Mouse (Mus musculus): ENCODE results near the gene Sstr3.

Sstr3 gene

GRCm38 (mm10) chr15:78528726-78529411 lies 15.6 kb downstream of the Sstr3 start:
- H3K27me3 ChIP-seq (ENCODE audit: control insufficient read depth, insufficient read depth, low read length, poor library complexity, severe bottlenecking), result no peaks in the 10 kb centered on the region
- peak; percentile 43 for DNase-seq (ENCODE audit: low read depth, low spot score)
- no peaks in the 10 kb centered on the region for H3K36me3 ChIP-seq (ENCODE audit: control insufficient read depth, insufficient read depth, low read length, poor library complexity, severe bottlenecking)

- no peaks in the 10 kb centered on the region for H3K27me3 ChIP-seq (ENCODE audit: control insufficient read depth, insufficient read depth, low read length, poor library complexity, severe bottlenecking)
- DNase-seq (ENCODE audit: low read depth, low spot score), result peak; percentile 70
- no peaks in the 10 kb centered on the region for H3K36me3 ChIP-seq (ENCODE audit: control insufficient read depth, insufficient read depth, low read length, poor library complexity, severe bottlenecking)
Measured at GRCm38 (mm10) chr15:78527973-78528372, 16.5 kb downstream of the Sstr3 start.

- H3K36me3 ChIP-seq (ENCODE audit: control insufficient read depth, insufficient read depth, low read length, poor library complexity, severe bottlenecking), result no peaks in the 10 kb centered on the region
- no peak for DNase-seq (ENCODE audit: low read depth, low spot score)
- no peaks in the 10 kb centered on the region for H3K27me3 ChIP-seq (ENCODE audit: control insufficient read depth, insufficient read depth, low read length, poor library complexity, severe bottlenecking)
Measured at GRCm38 (mm10) chr15:78524163-78524562, 20.3 kb downstream of the Sstr3 start.

- Histone ChIP-seq H3K27me3 (ENCODE audit: control insufficient read depth, insufficient read depth, low read length, poor library complexity, severe bottlenecking) (no peaks in the 10 kb centered on the region), H3K36me3 (ENCODE audit: control insufficient read depth, insufficient read depth, low read length, poor library complexity, severe bottlenecking) (no peaks in the 10 kb centered on the region)
- no peak for DNase-seq (ENCODE audit: low read depth, low spot score)
Measured at GRCm38 (mm10) chr15:78521892-78522291, 22.6 kb downstream of the Sstr3 start.

- H3K27me3 ChIP-seq (ENCODE audit: control insufficient read depth, insufficient read depth, low read length, poor library complexity, severe bottlenecking), result no peaks in the 10 kb centered on the region
- DNase-seq (ENCODE audit: low read depth, low spot score), result no peak
- H3K36me3 ChIP-seq (ENCODE audit: control insufficient read depth, insufficient read depth, low read length, poor library complexity, severe bottlenecking), result no peaks in the 10 kb centered on the region
Measured at GRCm38 (mm10) chr15:78521331-78521730, 23.2 kb downstream of the Sstr3 start.

- DNase-seq (ENCODE audit: low read depth, low spot score), result no peak
Measured at GRCm38 (mm10) chr15:78520112-78520715, 24.3 kb downstream of the Sstr3 start.

GRCm38 (mm10) chr15:78518221-78518620 lies 26.3 kb downstream of the Sstr3 start:
- no peak for DNase-seq (ENCODE audit: low read depth, low spot score)
- Histone ChIP-seq H3K36me3 (ENCODE audit: control insufficient read depth, insufficient read depth, low read length, poor library complexity, severe bottlenecking) (no peaks in the 10 kb centered on the region), H3K27me3 (ENCODE audit: control insufficient read depth, insufficient read depth, low read length, poor library complexity, severe bottlenecking) (no peaks in the 10 kb centered on the region)

More at GRCm38 (mm10) chr15:78520112-78520715, 24.3 kb downstream of the Sstr3 start:
- Histone ChIP-seq H3K27me3 (ENCODE audit: control insufficient read depth, insufficient read depth, low read length, poor library complexity, severe bottlenecking) (no peaks in the 10 kb centered on the region), H3K36me3 (ENCODE audit: control insufficient read depth, insufficient read depth, low read length, poor library complexity, severe bottlenecking) (no peaks in the 10 kb centered on the region)

- H3K27me3 ChIP-seq (ENCODE audit: control insufficient read depth, insufficient read depth, low read length, poor library complexity, severe bottlenecking), result no peaks in the 10 kb centered on the region
- no peak for DNase-seq (ENCODE audit: low read depth, low spot score)
- no peaks in the 10 kb centered on the region for H3K36me3 ChIP-seq (ENCODE audit: control insufficient read depth, insufficient read depth, low read length, poor library complexity, severe bottlenecking)
Measured at GRCm38 (mm10) chr15:78515759-78516158, 28.7 kb downstream of the Sstr3 start.

- H3K36me3 ChIP-seq (ENCODE audit: control insufficient read depth, insufficient read depth, low read length, poor library complexity, severe bottlenecking), result no peaks in the 10 kb centered on the region
- no peaks in the 10 kb centered on the region for H3K27me3 ChIP-seq (ENCODE audit: control insufficient read depth, insufficient read depth, low read length, poor library complexity, severe bottlenecking)
- DNase-seq (ENCODE audit: low read depth, low spot score), result peak; percentile 84
Measured at GRCm38 (mm10) chr15:78514393-78515146, 29.9 kb downstream of the Sstr3 start.

- Histone ChIP-seq H3K27me3 (ENCODE audit: control insufficient read depth, insufficient read depth, low read length, poor library complexity, severe bottlenecking) (no peaks in the 10 kb centered on the region), H3K36me3 (ENCODE audit: control insufficient read depth, insufficient read depth, low read length, poor library complexity, severe bottlenecking) (no peaks in the 10 kb centered on the region)
- DNase-seq (ENCODE audit: low read depth, low spot score), result no peak
Measured at GRCm38 (mm10) chr15:78513019-78513418, 31.5 kb downstream of the Sstr3 start.

GRCm38 (mm10) chr15:78511951-78512350 lies 32.5 kb downstream of the Sstr3 start:
- no peak for DNase-seq (ENCODE audit: low read depth, low spot score)
- Histone ChIP-seq H3K27me3 (ENCODE audit: control insufficient read depth, insufficient read depth, low read length, poor library complexity, severe bottlenecking) (no peaks in the 10 kb centered on the region), H3K36me3 (ENCODE audit: control insufficient read depth, insufficient read depth, low read length, poor library complexity, severe bottlenecking) (no peaks in the 10 kb centered on the region)

GRCm38 (mm10) chr15:78510736-78511135 lies 33.7 kb downstream of the Sstr3 start:
- Histone ChIP-seq H3K36me3 (ENCODE audit: control insufficient read depth, insufficient read depth, low read length, poor library complexity, severe bottlenecking) (no peaks in the 10 kb centered on the region), H3K27me3 (ENCODE audit: control insufficient read depth, insufficient read depth, low read length, poor library complexity, severe bottlenecking) (no peaks in the 10 kb centered on the region)
- no peak for DNase-seq (ENCODE audit: low read depth, low spot score)

GRCm38 (mm10) chr15:78510121-78510576 lies 34.3 kb downstream of the Sstr3 start:
- H3K27me3 ChIP-seq (ENCODE audit: control insufficient read depth, insufficient read depth, low read length, poor library complexity, severe bottlenecking), result no peaks in the 10 kb centered on the region
- peak; percentile 29 for DNase-seq (ENCODE audit: low read depth, low spot score)
- H3K36me3 ChIP-seq (ENCODE audit: control insufficient read depth, insufficient read depth, low read length, poor library complexity, severe bottlenecking), result no peaks in the 10 kb centered on the region

- no peak for DNase-seq (ENCODE audit: low read depth, low spot score)
- H3K36me3 ChIP-seq (ENCODE audit: control insufficient read depth, insufficient read depth, low read length, poor library complexity, severe bottlenecking), result no peaks in the 10 kb centered on the region
- H3K27me3 ChIP-seq (ENCODE audit: control insufficient read depth, insufficient read depth, low read length, poor library complexity, severe bottlenecking), result no peaks in the 10 kb centered on the region
Measured at GRCm38 (mm10) chr15:78509297-78509899, 35.1 kb downstream of the Sstr3 start.

GRCm38 (mm10) chr15:78508443-78508842 lies 36.0 kb downstream of the Sstr3 start:
- Histone ChIP-seq H3K36me3 (ENCODE audit: control insufficient read depth, insufficient read depth, low read length, poor library complexity, severe bottlenecking) (no peaks in the 10 kb centered on the region), H3K27me3 (ENCODE audit: control insufficient read depth, insufficient read depth, low read length, poor library complexity, severe bottlenecking) (no peaks in the 10 kb centered on the region)
- DNase-seq (ENCODE audit: low read depth, low spot score), result no peak
